Mouse (Mus musculus) forebrain, embryonic 11.5 days (tissue): ENCODE measurements at regions not wholly inside any gene's neighbourhood (a gene's known extent, or its start where the extent isn't known, plus 50 kb on each side); places are given as distances from the start of the nearest gene placed in this dataset.

Source experiments
- ATAC-seq: fragments of 200-750 bp; cut with Nextera tagmentation; replicated peaks from 2 replicates; pipeline ENCODE4 v1.8.0; 2017; ENCODE audit warnings: moderate TSS enrichment; ENCODE audit not compliant: low FRiP score
- DNase-seq: peaks from one replicate; pipeline ENCODE4 v3.0.0-alpha.2; 2017; ENCODE audit warnings: low spot score
- H3K27ac ChIP-seq: fragments of 300-500 bp; sonication (generic); 2 replicates; pipeline ENCODE4 v1.5.1; 2014; ENCODE audit warnings: low read depth, low read length
- H3K27me3 ChIP-seq: fragments of 300-500 bp; sonication (generic); 2 replicates; pipeline ENCODE4 v1.6.1; 2014; ENCODE audit warnings: mild to moderate bottlenecking, low read length, mixed read lengths; ENCODE audit not compliant: control insufficient read depth, insufficient read depth
- H3K36me3 ChIP-seq: fragments of 300-500 bp; sonication (generic); 2 replicates; pipeline ENCODE4 v1.6.1; 2014; ENCODE audit warnings: mild to moderate bottlenecking, low read length, moderate library complexity, mixed read lengths; ENCODE audit not compliant: control insufficient read depth, insufficient read depth
- H3K4me1 ChIP-seq: fragments of 300-500 bp; sonication (generic); replicated peaks from 2 replicates; pipeline ENCODE4 v1.6.1; 2014; ENCODE audit warnings: low read length, mixed read lengths; ENCODE audit not compliant: control insufficient read depth, insufficient read depth
- H3K4me2 ChIP-seq: fragments of 300-500 bp; sonication (generic); 2 replicates; pipeline ENCODE4 v1.6.1; 2014; ENCODE audit warnings: low read depth, mild to moderate bottlenecking, low read length, moderate library complexity, mixed read lengths; ENCODE audit not compliant: severe bottlenecking
- H3K4me3 ChIP-seq: fragments of 300-500 bp; sonication (generic); 2 replicates; pipeline ENCODE4 v1.5.1; 2014; ENCODE audit warnings: low read depth, low read length
- H3K9ac ChIP-seq: fragments of 300-500 bp; sonication (generic); 2 replicates; pipeline ENCODE4 v1.6.1; 2014; ENCODE audit warnings: low read length
- H3K9me3 ChIP-seq: fragments of 300-500 bp; sonication (generic); 2 replicates; pipeline ENCODE4 v1.6.1; 2016; ENCODE audit warnings: low read length, mixed read lengths; ENCODE audit not compliant: control insufficient read depth
- WGBS: fragments of 180-500 bp; shearing (Covaris S2); extraction: QIAGEN DNeasy Blood & Tissue Kit; methylation state at CpG from one replicate; pipeline ENCODE4 v1.1.7; 2014; 5-methylcytosine and 5-hydroxymethylcytosine counted together

DNA sequence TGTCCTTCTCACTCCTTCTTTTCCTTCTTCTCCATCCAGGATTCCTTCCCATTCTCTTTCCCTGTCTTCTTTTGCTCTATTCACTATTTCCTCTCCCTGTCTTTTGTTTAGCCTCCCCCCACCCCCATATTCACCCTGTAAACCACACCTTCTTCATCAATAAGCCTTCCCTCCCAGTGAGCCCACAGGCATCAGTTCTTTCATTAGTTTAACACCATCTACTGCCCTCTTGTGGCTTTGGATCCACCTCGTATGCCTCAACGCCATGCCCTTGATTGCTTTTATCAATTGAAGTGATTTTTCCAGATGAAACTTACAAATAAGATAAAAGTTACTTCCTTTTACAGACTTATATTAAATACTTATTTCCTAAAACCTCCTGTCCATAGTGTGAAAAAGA, 494.7 kb upstream of the Nova1 start:
- no peak overlapping the region for H3K9ac ChIP-seq
- DNase-seq: no peak
- H3K36me3 ChIP-seq: no peaks in the 10 kb centered on the region
- peak; percentile 65; the same call in 1 of the 2 replicates for ATAC-seq
- H3K4me2 ChIP-seq: no peak overlapping the region
- WGBS: 22% methylated on average over 2 of the region's 2 CpGs
- H3K27me3 ChIP-seq: no peaks in the 10 kb centered on the region
- no peaks in the 10 kb centered on the region for H3K4me1 ChIP-seq
- no peak overlapping the region for H3K27ac ChIP-seq
- no peaks in the 10 kb centered on the region for H3K9me3 ChIP-seq
- H3K4me3 ChIP-seq: no peak overlapping the region

DNA sequence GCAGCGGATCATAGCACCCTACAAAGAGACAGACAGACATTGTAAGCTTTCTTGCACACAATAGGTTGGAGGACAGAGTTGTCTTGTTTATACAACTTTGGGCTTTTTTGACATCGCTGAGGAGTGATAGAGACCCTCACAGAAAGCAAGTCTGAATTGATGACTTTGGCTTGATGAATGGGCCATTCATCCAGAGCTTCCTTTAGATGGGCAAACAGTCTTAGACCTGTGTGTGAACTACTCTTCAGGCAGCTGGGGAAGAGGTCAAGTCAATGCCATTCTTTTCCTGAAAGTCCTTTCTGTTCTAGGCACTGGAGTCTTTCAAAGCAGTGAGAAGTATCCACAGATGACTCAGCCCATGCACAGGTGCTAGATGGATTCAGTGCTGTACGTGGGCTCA, 457.2 kb upstream of the Nova1 start:
- Histone ChIP-seq H3K27me3 (no peaks in the 10 kb centered on the region), H3K27ac (no peak overlapping the region), H3K4me3 (no peak overlapping the region), H3K9ac (no peak overlapping the region), H3K36me3 (no peaks in the 10 kb centered on the region), H3K4me2 (no peak overlapping the region), H3K4me1 (no peaks in the 10 kb centered on the region), H3K9me3 (no peaks in the 10 kb centered on the region)
- 57% methylated on average over 3 of the region's 3 CpGs for WGBS
- DNase-seq (no peak), ATAC-seq (no peak)

DNA sequence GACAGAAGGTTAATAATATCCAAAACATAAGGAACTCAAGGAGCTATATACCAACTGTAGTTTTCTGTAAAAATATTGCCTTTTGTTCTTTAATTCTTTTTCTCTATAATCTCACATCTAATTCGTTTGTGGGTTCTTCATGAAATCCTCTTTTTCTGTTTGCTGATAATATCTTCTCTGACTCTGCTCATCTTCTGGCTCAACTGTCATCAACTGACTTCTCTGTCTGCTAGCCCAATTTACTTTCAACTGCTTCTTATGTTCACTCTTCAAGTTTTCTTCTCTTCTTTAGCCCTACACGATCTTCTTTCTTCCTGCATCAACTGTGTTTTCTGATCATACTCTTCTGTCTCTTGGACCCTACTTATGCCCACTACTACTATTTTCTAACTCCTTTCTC, 453.6 kb upstream of the Nova1 start:
- ATAC-seq (no peak), DNase-seq (no peak)
- Histone ChIP-seq H3K27ac (no peak overlapping the region), H3K27me3 (no peaks in the 10 kb centered on the region), H3K9me3 (no peaks in the 10 kb centered on the region), H3K9ac (no peak overlapping the region), H3K4me1 (no peaks in the 10 kb centered on the region), H3K4me3 (no peak overlapping the region), H3K4me2 (no peak overlapping the region), H3K36me3 (no peaks in the 10 kb centered on the region)
- 91% methylated on average over 2 of the region's 2 CpGs for WGBS

DNA sequence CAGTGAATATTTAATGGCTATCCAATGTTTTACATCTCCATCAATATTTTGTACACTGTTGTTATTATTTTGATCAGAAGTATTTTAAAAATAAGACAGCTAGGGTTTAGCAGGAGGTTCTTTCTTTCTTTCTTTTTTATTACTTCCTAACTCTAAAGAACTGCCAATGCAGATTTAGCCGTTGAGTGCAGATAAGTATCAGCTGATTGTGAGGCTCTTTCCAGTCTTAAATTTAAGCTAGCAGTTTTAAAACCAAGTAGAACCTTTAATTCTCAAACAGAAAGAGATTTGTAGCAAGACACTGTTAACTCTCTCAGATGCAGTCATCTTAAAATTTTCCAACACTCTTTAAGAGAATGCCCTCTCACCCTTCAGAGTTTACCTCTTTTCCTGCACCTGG, 445.4 kb upstream of the Nova1 start:
- H3K9ac ChIP-seq: no peak overlapping the region
- no peak for DNase-seq
- no peak overlapping the region for H3K27ac ChIP-seq
- no peak overlapping the region for H3K4me2 ChIP-seq
- no peaks in the 10 kb centered on the region for H3K9me3 ChIP-seq
- ATAC-seq: no peak
- 63% methylated on average over 1 of the region's 1 CpGs for WGBS
- no peak overlapping the region for H3K4me3 ChIP-seq
- H3K36me3 ChIP-seq: no peaks in the 10 kb centered on the region
- no peaks in the 10 kb centered on the region for H3K27me3 ChIP-seq
- no peaks in the 10 kb centered on the region; the same call in 1 of the 2 replicates for H3K4me1 ChIP-seq

DNA sequence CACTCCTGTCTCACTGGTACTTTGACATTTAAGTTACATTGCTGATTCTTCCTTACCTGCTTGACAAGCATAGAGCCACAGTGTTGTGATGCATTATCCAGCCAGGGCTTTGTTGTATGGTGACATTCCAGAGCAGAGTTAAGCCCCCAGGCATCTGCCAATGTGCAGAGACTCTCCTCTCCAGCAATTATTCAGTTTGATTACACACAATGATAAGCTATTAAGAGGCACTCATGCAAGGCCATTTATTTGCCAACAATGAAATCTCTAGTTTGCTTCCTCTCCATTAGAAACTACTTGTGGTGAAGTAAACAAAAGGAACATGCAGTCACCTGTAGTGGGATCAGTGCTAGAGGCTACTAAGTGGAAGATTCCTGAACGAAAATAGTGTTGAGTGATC, 444.7 kb upstream of the Nova1 start:
- no peaks in the 10 kb centered on the region for H3K27me3 ChIP-seq
- peak; percentile 46; the same call in 1 of the 2 replicates for ATAC-seq
- DNase-seq: no peak
- H3K9me3 ChIP-seq: no peaks in the 10 kb centered on the region
- H3K4me1 ChIP-seq: no peaks in the 10 kb centered on the region; the same call in 1 of the 2 replicates
- H3K9ac ChIP-seq: no peak overlapping the region
- WGBS: 20% methylated on average over 1 of the region's 1 CpGs
- H3K4me3 ChIP-seq: no peak overlapping the region
- no peaks in the 10 kb centered on the region for H3K36me3 ChIP-seq
- no peak overlapping the region for H3K4me2 ChIP-seq
- H3K27ac ChIP-seq: no peak overlapping the region

DNA sequence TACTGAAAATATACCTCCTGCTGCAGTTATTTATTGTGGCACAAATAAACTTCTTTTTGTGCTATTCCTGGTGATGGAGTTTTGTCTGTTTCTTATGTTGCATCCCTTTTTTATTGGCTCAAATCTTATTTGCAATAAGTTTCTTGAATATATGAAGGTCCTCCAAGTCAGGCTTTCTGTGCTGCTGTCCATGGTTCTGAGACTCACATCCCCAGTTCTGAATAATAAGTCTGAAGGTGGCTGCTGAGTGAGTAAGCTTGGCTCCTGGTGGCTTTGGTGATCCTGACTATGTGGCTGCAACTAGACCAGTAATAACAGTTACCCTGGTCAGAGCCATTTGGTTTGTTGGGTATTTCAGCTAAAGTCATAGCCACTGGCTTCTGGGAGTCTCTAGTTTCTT, 433.6 kb upstream of the Nova1 start:
- DNase-seq (no peak), ATAC-seq (no peak)
- H3K4me1 ChIP-seq: no peaks in the 10 kb centered on the region
- no peak overlapping the region for H3K9ac ChIP-seq
- no peaks in the 10 kb centered on the region for H3K27me3 ChIP-seq
- no peak overlapping the region for H3K4me3 ChIP-seq
- H3K4me2 ChIP-seq: no peak overlapping the region
- no peak overlapping the region for H3K27ac ChIP-seq
- no peaks in the 10 kb centered on the region for H3K36me3 ChIP-seq
- H3K9me3 ChIP-seq: no peaks in the 10 kb centered on the region

DNA sequence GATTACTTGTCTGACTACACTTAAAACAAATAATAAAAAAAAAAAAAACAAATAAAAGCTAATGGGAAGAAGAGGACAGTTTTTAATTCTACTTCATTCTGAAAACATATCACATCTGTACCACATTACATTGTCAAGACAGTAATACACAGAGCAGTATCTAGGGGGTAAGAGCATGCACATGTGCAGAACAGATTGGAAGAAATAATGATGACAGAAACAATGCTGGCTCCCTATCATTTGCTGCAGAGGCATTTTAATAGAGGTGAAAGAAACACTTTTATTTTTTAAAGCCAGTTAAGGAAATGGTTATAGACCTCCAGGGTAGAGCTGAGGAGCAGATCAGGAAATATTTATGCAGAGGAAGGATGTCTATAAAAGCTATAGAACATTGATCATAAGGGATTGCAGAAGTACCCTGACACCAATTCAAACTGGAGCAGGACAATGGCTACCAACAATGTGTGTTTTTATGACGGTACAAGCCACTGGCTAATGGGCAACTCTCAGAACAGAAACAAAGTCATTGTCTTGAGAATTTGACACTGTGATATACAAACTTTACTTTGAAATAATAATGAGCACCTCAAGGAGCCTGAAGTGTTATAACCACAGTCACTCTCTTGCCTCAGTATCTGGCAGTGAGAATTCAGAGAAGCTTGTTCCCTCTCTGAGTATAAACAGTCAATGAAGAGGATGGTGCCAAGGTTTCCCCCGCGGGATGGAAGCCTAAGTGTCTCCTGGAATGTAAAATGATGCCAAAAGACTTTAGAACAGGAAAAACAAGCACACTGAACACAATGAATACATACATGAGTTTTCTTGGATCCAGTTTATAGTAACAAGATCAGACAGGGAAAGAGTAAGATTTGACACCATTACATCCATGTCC, 425.1 kb upstream of the Nova1 start:
- no peaks in the 10 kb centered on the region for H3K27me3 ChIP-seq
- WGBS: 80% methylated on average over 3 of the region's 3 CpGs

DNA sequence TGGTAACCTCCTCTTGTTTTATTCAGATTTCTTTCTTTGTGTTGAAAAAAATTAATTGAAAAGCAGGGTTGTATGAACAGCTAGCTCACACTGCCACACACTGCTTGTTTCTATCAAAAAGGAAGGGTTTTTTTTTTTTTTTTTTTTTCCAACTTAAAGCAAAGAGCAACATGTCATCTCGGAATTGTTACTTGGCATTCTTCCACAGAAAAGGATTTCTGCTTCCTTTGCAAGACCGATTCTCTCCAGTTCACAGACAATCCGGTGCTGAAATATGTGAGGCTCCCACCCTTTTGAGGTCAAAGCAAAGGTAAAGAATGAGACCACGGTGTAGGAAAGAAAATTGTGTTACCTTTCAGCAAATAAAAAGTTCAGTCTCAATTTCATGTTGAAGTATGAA, 401.3 kb upstream of the Nova1 start:
- Histone ChIP-seq H3K4me1 (no peaks in the 10 kb centered on the region), H3K27me3 (no peaks in the 10 kb centered on the region), H3K36me3 (no peaks in the 10 kb centered on the region), H3K27ac (no peak overlapping the region), H3K9ac (no peak overlapping the region), H3K4me3 (no peak overlapping the region), H3K4me2 (no peak overlapping the region), H3K9me3 (no peaks in the 10 kb centered on the region)
- WGBS: 75% methylated on average over 4 of the region's 4 CpGs
- ATAC-seq: no peak
- no peak for DNase-seq

More for the DNA sequence above, 425.1 kb upstream of the Nova1 start:
- Histone ChIP-seq H3K9ac (no peak overlapping the region), H3K9me3 (no peaks in the 10 kb centered on the region), H3K36me3 (no peaks in the 10 kb centered on the region), H3K4me2 (no peak overlapping the region), H3K27ac (no peak overlapping the region), H3K4me3 (no peak overlapping the region), H3K4me1 (no peaks in the 10 kb centered on the region)
- ATAC-seq: no peak
- DNase-seq: no peak

DNA sequence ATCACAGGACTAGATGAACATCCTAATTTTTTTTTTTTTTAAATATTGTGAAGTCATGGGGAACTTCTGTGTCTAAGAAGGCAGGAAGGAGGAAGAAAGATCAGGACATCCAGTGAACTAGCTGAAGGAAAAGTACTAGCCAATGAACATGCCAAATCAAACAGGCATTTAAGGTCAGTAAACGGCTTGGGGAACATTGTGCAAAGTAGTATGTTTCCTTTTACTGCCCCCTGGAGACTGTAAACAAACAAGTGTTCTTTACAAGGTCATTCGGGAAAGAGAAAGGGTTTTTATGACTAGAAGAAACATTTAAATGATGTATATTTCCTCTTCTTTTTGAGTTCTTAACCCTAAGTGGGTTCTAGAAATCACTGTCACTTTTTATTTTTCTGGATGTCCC, 400.6 kb upstream of the Nova1 start:
- 71% methylated on average over 2 of the region's 2 CpGs for WGBS
- Histone ChIP-seq H3K4me1 (no peaks in the 10 kb centered on the region), H3K4me2 (no peak overlapping the region), H3K9me3 (no peaks in the 10 kb centered on the region), H3K27ac (no peak overlapping the region), H3K27me3 (no peaks in the 10 kb centered on the region), H3K9ac (no peak overlapping the region), H3K4me3 (no peak overlapping the region), H3K36me3 (no peaks in the 10 kb centered on the region)
- DNase-seq (no peak), ATAC-seq (no peak)
